In the genomic region with DNA sequence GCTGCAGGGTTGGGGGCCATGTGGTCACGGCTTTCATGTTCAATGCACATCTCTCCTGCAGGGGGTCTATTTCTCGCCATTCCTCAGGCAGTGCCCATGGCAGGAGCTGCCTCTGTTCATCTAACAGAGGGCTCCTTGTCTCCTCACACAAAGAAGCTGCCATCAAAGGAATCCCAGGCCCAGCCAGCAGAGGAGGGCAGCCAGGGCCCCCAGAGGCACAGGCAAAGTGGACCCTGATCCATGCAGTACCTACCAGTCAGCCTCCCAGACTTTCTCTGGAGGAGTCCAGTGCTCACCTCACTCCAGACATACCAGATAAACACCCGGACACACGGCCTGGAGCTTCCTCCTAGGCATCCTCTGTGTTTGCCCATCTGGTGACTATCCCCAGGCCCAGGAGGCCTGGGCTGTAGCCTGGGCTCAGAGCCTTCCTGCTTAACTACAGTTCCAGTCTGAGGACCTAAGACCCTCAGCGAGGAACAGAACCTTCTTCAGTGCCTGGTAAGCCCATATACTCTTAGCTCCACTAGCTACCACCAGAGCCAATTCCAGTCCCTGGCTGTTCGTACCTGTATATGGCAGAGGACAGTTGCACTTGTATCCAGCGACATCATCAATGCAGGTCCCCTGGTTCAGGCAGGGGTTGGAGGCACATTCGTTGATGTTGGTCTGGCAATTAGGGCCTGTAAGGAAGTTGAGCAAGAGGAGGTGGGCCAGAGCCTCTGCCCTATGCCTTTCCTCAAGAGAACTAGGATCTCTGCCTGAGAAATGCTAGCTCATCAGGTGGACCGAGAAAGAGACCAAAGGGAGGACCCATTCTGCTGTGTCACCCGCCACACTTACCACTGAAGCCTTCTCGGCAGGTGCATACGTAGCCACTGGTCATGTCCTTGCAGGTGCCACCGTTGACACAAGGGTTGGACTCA, we compare ENCODE assay signal across 8 mouse cellular contexts. TPM values are rescaled to one million over a fixed set of nuclear protein-coding genes. Genes with fewer than 3 reads are reported as not detected.
A peak's percentile ranks its signal among the peaks of the same experiment; 100 is the strongest.
DNase-seq lines count a peak whose midpoint lies in the region; ATAC-seq and TF ChIP-seq lines count a peak whose summit lies in the region.

No protein-coding gene starts in this region.

- peak overlapping the region; percentile 79 for H3K27ac ChIP-seq in lung, embryonic 15.5 days
- H3K27ac ChIP-seq in forebrain, embryonic 14.5 days (ENCODE audit: low read depth, low read length), result peak overlapping the region; percentile 86
- H3K27ac ChIP-seq in liver, embryonic 12.5 days, result peak overlapping the region; percentile 49; the same call in 1 of the 2 replicates
- peak overlapping the region; percentile 55 for H3K27ac ChIP-seq in small intestine, adult 2 months (ENCODE audit: insufficient read depth, low read depth, low read length)

- WGBS in lung, embryonic 15.5 days, result 67% methylated on average over 13 of the region's 13 CpGs
- WGBS in forebrain, embryonic 14.5 days, result 58% methylated on average over 13 of the region's 13 CpGs
- 55% methylated on average over 13 of the region's 13 CpGs for WGBS in liver, embryonic 12.5 days (ENCODE audit: insufficient replicate concordance)
- WGBS in small intestine, adult 2 months, result 79% methylated on average over 13 of the region's 13 CpGs

- H3K27me3 ChIP-seq in lung, embryonic 15.5 days, result no peaks in the 10 kb centered on the region
- no peaks in the 10 kb centered on the region for H3K27me3 ChIP-seq in forebrain, embryonic 14.5 days (replicated peaks; ENCODE audit: control insufficient read depth, insufficient read depth, low read length)
- H3K27me3 ChIP-seq in liver, embryonic 12.5 days (replicated peaks), result no peaks in the 10 kb centered on the region
- H3K27me3 ChIP-seq in small intestine, adult 2 months (ENCODE audit: control insufficient read depth, insufficient read depth, low read length), result no peaks in the 10 kb centered on the region

- no peak overlapping the region for H3K4me3 ChIP-seq in lung, embryonic 15.5 days
- H3K4me3 ChIP-seq in forebrain, embryonic 14.5 days (ENCODE audit: low read depth, low read length), result no peak overlapping the region
- no peak overlapping the region for H3K4me3 ChIP-seq in liver, embryonic 12.5 days
- H3K4me3 ChIP-seq in small intestine, adult 2 months (ENCODE audit: low read depth, low read length), result no peak overlapping the region

- no peak overlapping the region for H3K4me2 ChIP-seq in lung, embryonic 15.5 days
- no peak overlapping the region for H3K4me2 ChIP-seq in forebrain, embryonic 14.5 days (ENCODE audit: low read length)
- no peak overlapping the region for H3K4me2 ChIP-seq in liver, embryonic 12.5 days

- H3K36me3 ChIP-seq in lung, embryonic 15.5 days, result peaks cover 99% of the 10 kb centered on the region
- H3K36me3 ChIP-seq in forebrain, embryonic 14.5 days (ENCODE audit: control insufficient read depth, insufficient read depth, low read length), result peaks cover 100% of the 10 kb centered on the region
- H3K36me3 ChIP-seq in liver, embryonic 12.5 days, result peaks cover 84% of the 10 kb centered on the region
- H3K36me3 ChIP-seq in small intestine, adult 2 months (ENCODE audit: control insufficient read depth, insufficient read depth, low read length), result peaks cover 71% of the 10 kb centered on the region

- ATAC-seq in lung, embryonic 15.5 days (ENCODE audit: borderline replicate concordance, extremely low read depth, low FRiP score, low TSS enrichment), result no peak
- ATAC-seq in forebrain, embryonic 14.5 days, result peak; percentile 62
- ATAC-seq in liver, embryonic 12.5 days, result no peak

- no peak for TF ChIP-seq POLR2A in small intestine, adult 2 months (IDR thresholded peaks at IDR 0.05; ENCODE audit: low read depth, low read length)

- peaks cover 16% of the 10 kb centered on the region for H3K4me1 ChIP-seq in lung, embryonic 15.5 days
- peaks cover 14% of the 10 kb centered on the region for H3K4me1 ChIP-seq in forebrain, embryonic 14.5 days (ENCODE audit: control insufficient read depth, insufficient read depth, low read length)
- H3K4me1 ChIP-seq in liver, embryonic 12.5 days, result peaks cover 10% of the 10 kb centered on the region
- peaks cover 2% of the 10 kb centered on the region; the same call in 1 of the 2 replicates for H3K4me1 ChIP-seq in small intestine, adult 2 months (ENCODE audit: control insufficient read depth, insufficient read depth, insufficient read length, low read length)

- no peak for DNase-seq in lung, postnatal 4 days
- DNase-seq in forebrain, embryonic 14.5 days (ENCODE audit: low spot score), result peak; percentile 73
- DNase-seq in spleen, postnatal 4 days (ENCODE audit: low spot score in 2 of 2), result no peak
- DNase-seq in right cerebral cortex, postnatal 10 days (ENCODE audit: low spot score in 2 of 2), result no peak
- DNase-seq in MN1 (ENCODE audit: low spot score), result no peak

- no peak overlapping the region for H3K9ac ChIP-seq in lung, embryonic 15.5 days
- 0 out of 2 replicates have a peak overlapping the region, but pooled peaks have one; percentile 32 for H3K9ac ChIP-seq in forebrain, embryonic 14.5 days (ENCODE audit: low read length)
- no peak overlapping the region; the same call in 1 of the 2 replicates for H3K9ac ChIP-seq in liver, embryonic 12.5 days

- no peak for TF ChIP-seq CTCF in small intestine, adult 2 months (IDR thresholded peaks at IDR 0.05; ENCODE audit: extremely low read depth, insufficient read length, insufficient replicate concordance, low read depth, low read length)

- no peaks in the 10 kb centered on the region for H3K9me3 ChIP-seq in lung, embryonic 15.5 days
- H3K9me3 ChIP-seq in forebrain, embryonic 14.5 days (replicated peaks; ENCODE audit: control insufficient read depth, low read length), result no peaks in the 10 kb centered on the region
- no peaks in the 10 kb centered on the region for H3K9me3 ChIP-seq in liver, embryonic 12.5 days (replicated peaks)

RNA-seq across cellular contexts. Expression of gene Sec16a, which starts 30.8 kb away (rescaled TPM):
- polyA plus RNA-seq in lung, embryonic 15.5 days (2015; fragmentation: Nextera tagmentation; extraction: Ambion mirVana), result 18.2 and 21.3 TPM in 2 replicates
- 23.4 and 24.6 TPM in 2 replicates for polyA plus RNA-seq in forebrain, embryonic 14.5 days (2014; fragmentation: Nextera tagmentation; extraction: Ambion mirVana)
- polyA plus RNA-seq in liver, embryonic 12.5 days (2016; fragmentation: Nextera tagmentation; extraction: Ambion mirVana), result 13.0 and 14.4 TPM in 2 replicates
- polyA plus RNA-seq in small intestine, adult 2 months (2012; rRNA removed), result 72.4 and 105 TPM in 2 replicates

RNA-seq across cellular contexts. Expression of gene Notch1, which starts 40.7 kb away (rescaled TPM):
- polyA plus RNA-seq in lung, embryonic 15.5 days (2015; fragmentation: Nextera tagmentation; extraction: Ambion mirVana), result 22.1 and 23.9 TPM in 2 replicates
- polyA plus RNA-seq in forebrain, embryonic 14.5 days (2014; fragmentation: Nextera tagmentation; extraction: Ambion mirVana), result 30.3 and 32.3 TPM in 2 replicates
- polyA plus RNA-seq in liver, embryonic 12.5 days (2016; fragmentation: Nextera tagmentation; extraction: Ambion mirVana), result 4.1 and 4.4 TPM in 2 replicates
- polyA plus RNA-seq in small intestine, adult 2 months (2012; rRNA removed), result 19.6 and 21.6 TPM in 2 replicates
